Mouse (Mus musculus): Measurements from ENCODE around the gene Scube1.

GRCm38 (mm10) chr15:83726741-83727140, 1.9 kb upstream of the Scube1 start:
- TF ChIP-seq CTCF (IDR thresholded peaks at IDR 0.05; ENCODE audit: low read depth) (no peak), EP300 (IDR thresholded peaks at IDR 0.05; ENCODE audit: low read depth) (no peak)

Data from liver, postnatal 0 days (tissue).